Mouse (Mus musculus) G1E (cell line): ENCODE data around the gene Cngb1.

ENCODE experiments used
- CTCF ChIP-seq: IDR thresholded peaks from 2 replicates; pipeline ENCODE4 v1.5.1; 2012; ENCODE audit warnings: low read depth, low read length, inconsistent platforms, mixed read lengths
- GATA1 ChIP-seq: IDR thresholded peaks from 2 replicates; pipeline ENCODE4 v1.6.1; 2012; ENCODE audit warnings: borderline replicate concordance, low read length, inconsistent platforms, mixed read lengths
- GATA2 ChIP-seq: IDR thresholded peaks from 2 replicates; pipeline ENCODE4 v1.6.1; 2012; ENCODE audit warnings: low read depth, low read length, inconsistent platforms, borderline replicate concordance
- POLR2AphosphoS5 ChIP-seq: IDR thresholded peaks from 2 replicates; pipeline ENCODE4 v1.6.1; 2012; ENCODE audit warnings: low read depth, low read length, inconsistent platforms; ENCODE audit not compliant: insufficient replicate concordance
- TAL1 ChIP-seq: conservative IDR thresholded peaks from 2 replicates; pipeline ENCODE4 v1.6.1; 2012; ENCODE audit warnings: low read depth, low read length, inconsistent platforms, mixed read lengths

DNA sequence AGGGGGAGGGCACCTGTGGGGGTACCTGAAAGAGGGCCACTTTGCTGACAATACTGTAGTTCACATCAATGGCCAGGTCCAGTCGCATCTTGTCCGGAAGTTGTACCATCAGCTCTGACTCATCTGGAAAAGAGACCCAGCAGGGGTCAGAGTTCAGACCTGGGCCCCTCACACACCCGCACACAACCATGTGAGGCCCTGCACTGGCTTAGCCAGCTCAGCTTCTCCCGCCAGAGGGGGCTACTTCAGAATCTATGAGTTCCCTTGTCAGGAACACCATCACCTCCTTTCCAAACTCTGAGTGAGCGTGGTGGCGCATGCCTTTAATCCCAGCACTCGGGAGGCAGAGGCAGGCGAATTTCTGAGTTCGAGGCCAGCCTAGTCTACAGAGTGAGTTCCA, 54.3 kb downstream of the Cngb1 start:
- TF ChIP-seq CTCF (no peak), GATA1 (no peak), TAL1 (no peak), POLR2AphosphoS5 (no peak), GATA2 (no peak)
